Mouse (Mus musculus): ENCODE results near the gene Endod1. TPM values are rescaled to one million over a fixed set of nuclear protein-coding genes. Genes with fewer than 3 reads are reported as not detected.

Endod1 gene
- total and polyA plus RNA-seq, 2 experiments from 2014 or later = 23.6 to 38.6 TPM

DNA sequence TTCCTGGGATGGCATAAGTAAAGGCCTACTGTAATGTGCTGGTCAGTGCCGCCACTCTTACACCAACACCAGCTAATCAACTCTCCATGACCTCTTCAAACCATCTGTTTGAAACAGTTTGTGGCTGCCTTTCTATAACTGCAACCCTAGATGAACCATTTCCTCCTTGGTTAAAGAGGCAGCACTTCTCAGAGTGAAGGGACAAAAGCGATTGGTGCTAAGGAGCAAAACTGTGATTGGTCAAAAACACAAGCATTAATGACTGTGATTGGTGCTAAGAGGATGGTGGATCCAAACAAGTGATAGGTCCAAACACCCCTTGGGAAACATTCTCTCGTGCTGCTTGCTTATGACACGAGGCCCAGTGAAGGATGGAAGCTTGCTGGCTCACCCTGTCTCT, 45.5 kb downstream of the Endod1 start:
- WGBS = 79% methylated on average over 4 of the region's 4 CpGs
- no peak for TF ChIP-seq CTCF (IDR thresholded peaks at IDR 0.05; ENCODE audit: low read depth)
- H3K4me1 ChIP-seq (ENCODE audit: insufficient read depth) = no peaks in the 10 kb centered on the region
- H3K27ac ChIP-seq (ENCODE audit: low read depth, low read length) = no peak overlapping the region
- no peak for DNase-seq
- H3K4me2 ChIP-seq (ENCODE audit: low read depth) = no peak overlapping the region
- H3K9ac ChIP-seq = no peak overlapping the region
- no peak for ATAC-seq
- 0 out of 2 replicates have a peak, but pooled peaks cover 8% of the 10 kb centered on the region for H3K36me3 ChIP-seq (ENCODE audit: insufficient read depth)
- no peaks in the 10 kb centered on the region for H3K9me3 ChIP-seq (ENCODE audit: low read length)
- no peaks in the 10 kb centered on the region for H3K27me3 ChIP-seq (ENCODE audit: insufficient read depth, low read length)
- H3K4me3 ChIP-seq (ENCODE audit: low read depth, low read length) = no peak overlapping the region

DNA sequence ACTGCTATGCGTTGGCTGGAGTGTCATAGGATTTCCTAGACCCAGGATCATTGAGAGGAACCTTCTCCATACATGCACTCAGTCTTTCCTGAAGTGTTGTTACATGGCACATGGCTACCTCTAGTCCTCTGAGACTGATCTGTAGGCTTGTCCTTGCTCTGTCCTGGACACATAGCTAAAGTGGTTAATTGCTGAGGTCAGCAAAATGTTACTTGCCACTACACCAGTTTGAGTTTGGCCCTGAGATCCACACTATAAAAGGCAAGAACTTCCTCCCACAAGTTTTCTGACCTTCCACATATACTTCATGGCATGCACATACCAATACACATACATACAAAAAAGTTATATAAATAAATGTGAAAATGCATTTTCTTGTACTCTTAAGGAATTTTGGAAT, 64.7 kb downstream of the Endod1 start:
- ATAC-seq = no peak
- TF ChIP-seq CTCF (IDR thresholded peaks at IDR 0.05; ENCODE audit: low read depth) = no peak
- WGBS = 100% methylated on average over 1 of the region's 1 CpGs
- Histone ChIP-seq H3K9me3 (ENCODE audit: low read length) (no peaks in the 10 kb centered on the region), H3K27ac (ENCODE audit: low read depth, low read length) (no peak overlapping the region), H3K36me3 (ENCODE audit: insufficient read depth) (peaks cover 40% of the 10 kb centered on the region), H3K9ac (no peak overlapping the region), H3K27me3 (ENCODE audit: insufficient read depth, low read length) (no peaks in the 10 kb centered on the region), H3K4me2 (ENCODE audit: low read depth) (no peak overlapping the region), H3K4me3 (ENCODE audit: low read depth, low read length) (no peak overlapping the region), H3K4me1 (ENCODE audit: insufficient read depth) (no peaks in the 10 kb centered on the region)
- no peak for DNase-seq

DNA sequence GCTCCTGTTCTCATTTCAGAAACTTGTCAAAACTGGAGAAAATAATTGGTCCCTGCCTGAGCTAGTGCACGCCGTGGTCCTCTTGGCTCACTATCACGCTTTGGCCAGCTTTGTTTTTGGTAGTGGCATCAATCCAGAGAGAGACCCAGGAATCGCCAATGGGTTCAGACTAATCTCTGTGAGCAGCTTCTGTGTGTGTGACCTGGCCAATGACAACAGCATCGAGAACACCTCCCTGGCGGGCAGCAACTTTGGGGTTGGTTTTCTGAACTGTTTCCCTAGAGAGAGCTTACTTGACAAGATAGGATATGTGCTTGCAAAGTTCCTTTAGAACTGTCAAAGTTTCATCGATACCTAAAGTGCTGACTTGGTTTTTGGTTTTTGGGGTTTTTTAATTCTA, 66.8 kb downstream of the Endod1 start:
- ATAC-seq = no peak
- Histone ChIP-seq H3K36me3 (ENCODE audit: insufficient read depth) (peaks cover 34% of the 10 kb centered on the region), H3K4me1 (ENCODE audit: insufficient read depth) (no peaks in the 10 kb centered on the region), H3K4me2 (ENCODE audit: low read depth) (no peak overlapping the region), H3K4me3 (ENCODE audit: low read depth, low read length) (no peak overlapping the region), H3K9me3 (ENCODE audit: low read length) (no peaks in the 10 kb centered on the region), H3K27me3 (ENCODE audit: insufficient read depth, low read length) (no peaks in the 10 kb centered on the region), H3K9ac (no peak overlapping the region), H3K27ac (ENCODE audit: low read depth, low read length) (no peak overlapping the region)
- DNase-seq = no peak
- no peak for TF ChIP-seq CTCF (IDR thresholded peaks at IDR 0.05; ENCODE audit: low read depth)
- 66% methylated on average over 7 of the region's 7 CpGs for WGBS

DNA sequence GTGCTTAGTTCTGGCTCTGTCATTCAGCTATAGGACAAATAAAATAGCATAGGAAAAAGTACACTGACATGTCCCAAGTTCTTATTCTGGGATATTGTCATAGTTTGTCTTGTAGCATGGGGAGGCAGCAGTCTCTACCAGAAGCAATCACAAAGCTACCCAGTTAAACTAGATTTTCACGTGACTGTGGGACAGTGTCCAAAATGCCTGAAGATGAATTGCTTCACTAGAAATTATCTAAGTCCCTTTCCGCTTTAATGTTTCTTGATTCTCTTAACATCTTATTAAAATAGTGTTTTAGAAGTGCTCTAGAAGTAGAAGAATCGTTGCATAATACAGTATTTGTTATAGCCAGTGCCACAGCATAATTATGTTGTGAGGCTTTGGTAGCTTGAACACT, 67.3 kb downstream of the Endod1 start:
- WGBS = 70% methylated on average over 3 of the region's 3 CpGs
- DNase-seq (no peak), ATAC-seq (no peak)
- peaks cover 34% of the 10 kb centered on the region for H3K36me3 ChIP-seq (ENCODE audit: insufficient read depth)
- H3K4me1 ChIP-seq (ENCODE audit: insufficient read depth) = no peaks in the 10 kb centered on the region
- no peak overlapping the region for H3K9ac ChIP-seq
- H3K9me3 ChIP-seq (ENCODE audit: low read length) = no peaks in the 10 kb centered on the region
- no peak for TF ChIP-seq CTCF (IDR thresholded peaks at IDR 0.05; ENCODE audit: low read depth)
- no peak overlapping the region for H3K27ac ChIP-seq (ENCODE audit: low read depth, low read length)
- no peak overlapping the region for H3K4me3 ChIP-seq (ENCODE audit: low read depth, low read length)
- no peak overlapping the region for H3K4me2 ChIP-seq (ENCODE audit: low read depth)
- H3K27me3 ChIP-seq (ENCODE audit: insufficient read depth, low read length) = no peaks in the 10 kb centered on the region

DNA sequence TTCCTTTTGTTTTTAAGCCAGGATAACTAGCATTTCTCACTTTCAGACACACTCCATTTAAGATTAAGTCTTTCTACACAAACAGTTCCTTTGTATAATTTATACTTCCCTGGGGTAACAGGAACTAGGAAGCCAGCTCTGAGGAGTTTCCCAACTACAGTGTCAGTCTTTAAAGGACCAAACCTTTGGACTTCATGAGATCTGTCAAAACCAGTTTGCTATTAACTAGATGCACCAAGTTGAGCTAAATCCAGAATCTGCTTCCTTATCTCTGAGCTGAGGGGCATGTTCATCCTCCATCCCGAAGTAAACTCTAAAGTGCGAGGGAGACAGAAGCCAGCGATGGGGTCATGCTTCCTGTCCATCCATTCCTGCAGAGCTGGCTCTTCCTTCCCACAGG, 74.0 kb downstream of the Endod1 start:
- Histone ChIP-seq H3K4me3 (ENCODE audit: low read depth, low read length) (no peak overlapping the region), H3K4me2 (ENCODE audit: low read depth) (no peak overlapping the region), H3K27me3 (ENCODE audit: insufficient read depth, low read length) (no peaks in the 10 kb centered on the region), H3K9me3 (ENCODE audit: low read length) (no peaks in the 10 kb centered on the region), H3K4me1 (ENCODE audit: insufficient read depth) (no peaks in the 10 kb centered on the region), H3K36me3 (ENCODE audit: insufficient read depth) (peaks cover 6% of the 10 kb centered on the region; the same call in 1 of the 2 replicates), H3K9ac (no peak overlapping the region), H3K27ac (ENCODE audit: low read depth, low read length) (no peak overlapping the region)
- no peak for ATAC-seq
- no peak for DNase-seq
- TF ChIP-seq CTCF (IDR thresholded peaks at IDR 0.05; ENCODE audit: low read depth) = no peak
- 93% methylated on average over 3 of the region's 3 CpGs for WGBS

DNA sequence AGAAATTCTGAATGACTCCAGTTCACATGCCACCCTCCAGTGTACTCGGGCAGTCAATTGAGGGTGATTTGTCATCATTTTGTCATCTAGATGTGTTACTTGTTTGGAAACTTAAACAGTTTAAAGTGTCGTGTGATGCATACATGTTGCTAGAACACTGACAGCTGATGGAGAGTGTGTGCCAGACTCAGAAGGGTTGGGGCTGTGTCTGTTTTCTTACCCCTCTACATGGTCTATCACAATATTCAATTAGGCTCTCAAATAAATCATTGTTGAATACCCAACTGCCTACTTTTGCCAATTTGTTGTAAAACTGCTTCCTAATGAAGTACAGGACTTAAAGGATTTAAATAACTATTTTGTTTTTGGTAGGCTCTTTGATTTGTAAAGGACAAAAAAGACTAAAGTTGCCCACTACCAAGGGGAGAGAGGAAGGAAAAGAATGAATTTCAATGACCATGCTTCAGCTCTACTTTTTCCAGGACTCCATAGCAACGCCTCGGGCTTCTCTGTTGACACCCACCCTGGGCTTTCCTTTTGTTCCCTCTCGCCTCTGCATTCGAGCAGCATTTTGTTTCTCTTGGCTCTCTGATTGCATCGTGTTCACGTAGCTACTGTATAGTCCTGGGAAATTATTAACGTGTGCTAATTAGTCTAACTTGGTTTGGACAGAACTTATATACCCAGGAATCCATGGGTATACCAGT, 76.9 kb downstream of the Endod1 start:
- DNase-seq (peak; percentile 31), ATAC-seq (peak; percentile 78)
- H3K4me3 ChIP-seq (ENCODE audit: low read depth, low read length) = no peak overlapping the region
- no peaks in the 10 kb centered on the region for H3K4me1 ChIP-seq (ENCODE audit: insufficient read depth)
- no peak overlapping the region for H3K9ac ChIP-seq
- peak overlapping the region; percentile 17; the same call in 1 of the 2 replicates for H3K4me2 ChIP-seq (ENCODE audit: low read depth)
- peaks cover 6% of the 10 kb centered on the region; the same call in 1 of the 2 replicates for H3K36me3 ChIP-seq (ENCODE audit: insufficient read depth)
- no peak for TF ChIP-seq CTCF (IDR thresholded peaks at IDR 0.05; ENCODE audit: low read depth)
- no peaks in the 10 kb centered on the region for H3K27me3 ChIP-seq (ENCODE audit: insufficient read depth, low read length)
- H3K9me3 ChIP-seq (ENCODE audit: low read length) = no peaks in the 10 kb centered on the region
- no peak overlapping the region for H3K27ac ChIP-seq (ENCODE audit: low read depth, low read length)
- WGBS = 10% methylated on average over 9 of the region's 9 CpGs

Other genes with a start within 250 kb of the Endod1 start
- gene Sesn3, start 106.4 kb downstream of the Endod1 start, total RNA-seq (2014; rRNA removed) = 29.8 and 40.5 TPM in 2 replicates
- gene Sesn3, start 106.4 kb downstream of the Endod1 start, polyA plus RNA-seq (2015; fragmentation: Nextera tagmentation; extraction: Ambion mirVana) = 9.3 and 16.3 TPM in 2 replicates
- 1.4 and 2.4 TPM in 2 replicates for gene Kdm4d, start 119.0 kb upstream of the Endod1 start, total RNA-seq (2014; rRNA removed)
- gene Kdm4d, start 119.0 kb upstream of the Endod1 start, polyA plus RNA-seq (2015; fragmentation: Nextera tagmentation; extraction: Ambion mirVana) = 1.2 and 1.3 TPM in 2 replicates
- 71.9 and 97.0 TPM in 2 replicates for gene Cwc15, start 119.1 kb upstream of the Endod1 start, total RNA-seq (2014; rRNA removed)
- 154 and 173 TPM in 2 replicates for gene Cwc15, start 119.1 kb upstream of the Endod1 start, polyA plus RNA-seq (2015; fragmentation: Nextera tagmentation; extraction: Ambion mirVana)

Measured in forebrain, postnatal 0 days (tissue).